Mouse (Mus musculus) neural tube, embryonic 11.5 days (tissue): Measurements from ENCODE around the gene Wdfy4. TPM values are rescaled to one million over a fixed set of nuclear protein-coding genes. Genes with fewer than 3 reads are reported as not detected.
A peak's percentile ranks its signal among the peaks of the same experiment; 100 is the strongest.

Experiments
- ATAC-seq: fragments of 200-750 bp; cut with Nextera tagmentation; 2 replicates; pipeline ENCODE4 v1.8.0; 2017; ENCODE audit warnings: moderate number of reproducible peaks, mild to moderate bottlenecking, moderate TSS enrichment, moderate library complexity; ENCODE audit not compliant: insufficient read depth, low FRiP score, low TSS enrichment
- DNase-seq: peaks from one replicate; pipeline ENCODE4 v3.0.0-alpha.2; 2015; ENCODE audit warnings: low spot score
- H3K27ac ChIP-seq: fragments of 300-500 bp; sonication (generic); 2 replicates; pipeline ENCODE4 v1.5.1; 2014; ENCODE audit warnings: low read depth, mild to moderate bottlenecking, low read length
- H3K27me3 ChIP-seq: fragments of 300-500 bp; sonication (generic); 2 replicates; pipeline ENCODE4 v1.6.1; 2014; ENCODE audit warnings: mild to moderate bottlenecking, low read length, mixed read lengths; ENCODE audit not compliant: control insufficient read depth, insufficient read depth
- H3K36me3 ChIP-seq: fragments of 300-500 bp; sonication (generic); 2 replicates; pipeline ENCODE4 v1.6.1; 2014; ENCODE audit warnings: mild to moderate bottlenecking, low read length, moderate library complexity, mixed read lengths; ENCODE audit not compliant: control insufficient read depth, insufficient read depth
- H3K4me1 ChIP-seq: fragments of 300-500 bp; sonication (generic); 2 replicates; pipeline ENCODE4 v1.6.1; 2014; ENCODE audit warnings: low read length, mixed read lengths; ENCODE audit not compliant: control insufficient read depth, insufficient read depth
- H3K4me2 ChIP-seq: fragments of 300-500 bp; sonication (generic); 2 replicates; pipeline ENCODE4 v1.6.1; 2014; ENCODE audit warnings: low read depth, mild to moderate bottlenecking, moderate library complexity
- H3K4me3 ChIP-seq: fragments of 300-500 bp; sonication (generic); 2 replicates; pipeline ENCODE4 v1.5.1; 2014; ENCODE audit warnings: low read depth, low read length
- H3K9ac ChIP-seq: fragments of 300-500 bp; sonication (generic); 2 replicates; pipeline ENCODE4 v1.6.1; 2014; ENCODE audit warnings: mild to moderate bottlenecking, low read length
- H3K9me3 ChIP-seq: fragments of 300-500 bp; sonication (generic); 2 replicates; pipeline ENCODE4 v1.6.1; 2016; ENCODE audit warnings: low read length; ENCODE audit not compliant: control insufficient read depth
- WGBS: fragments of 180-500 bp; shearing (Covaris S2); extraction: QIAGEN DNeasy Blood & Tissue Kit; methylation state at CpG from one replicate; pipeline ENCODE4 v1.1.7; 2014; 5-methylcytosine and 5-hydroxymethylcytosine counted together
- polyA plus RNA-seq: library from polyadenylated mRNA; unstranded; fragments of >200 nt; fragmentation: Nextera tagmentation; extraction: Ambion mirVana; gene quantifications from 2 replicates; pipeline ENCODE4 v1.2.1, GENCODE M21; 2014

The Wdfy4 gene
- polyA plus RNA-seq, 1 experiment from 2014 or later, result 0.36 TPM

- Histone ChIP-seq H3K36me3 (no peaks in the 10 kb centered on the region), H3K27ac (no peak overlapping the region), H3K27me3 (no peaks in the 10 kb centered on the region), H3K9me3 (no peaks in the 10 kb centered on the region), H3K9ac (no peak overlapping the region), H3K4me1 (no peaks in the 10 kb centered on the region), H3K4me3 (no peak overlapping the region), H3K4me2 (no peak overlapping the region)
- DNase-seq (peak; percentile 0), ATAC-seq (no peak)
- 79% methylated on average over 7 of the region's 7 CpGs for WGBS
Measured at GRCm38 (mm10) chr14:33131044-33131758, 54.1 kb downstream of the Wdfy4 start.

GRCm38 (mm10) chr14:33116590-33116989 is 68.7 kb downstream of the Wdfy4 start:
- H3K4me3 ChIP-seq, result no peak overlapping the region
- no peaks in the 10 kb centered on the region for H3K36me3 ChIP-seq
- H3K27me3 ChIP-seq, result no peaks in the 10 kb centered on the region
- no peak overlapping the region for H3K27ac ChIP-seq
- DNase-seq (no peak), ATAC-seq (no peak)
- H3K4me1 ChIP-seq, result no peaks in the 10 kb centered on the region
- H3K9me3 ChIP-seq, result no peaks in the 10 kb centered on the region
- no peak overlapping the region for H3K4me2 ChIP-seq
- no peak overlapping the region for H3K9ac ChIP-seq
- WGBS, result 88% methylated on average over 1 of the region's 1 CpGs

- H3K27me3 ChIP-seq, result no peaks in the 10 kb centered on the region
- DNase-seq, result no peak
- no peak for ATAC-seq
- no peaks in the 10 kb centered on the region for H3K9me3 ChIP-seq
- WGBS, result 80% methylated on average over 3 of the region's 3 CpGs
- no peak overlapping the region for H3K4me2 ChIP-seq
- no peak overlapping the region for H3K4me3 ChIP-seq
- no peaks in the 10 kb centered on the region for H3K36me3 ChIP-seq
- H3K4me1 ChIP-seq, result no peaks in the 10 kb centered on the region
- H3K9ac ChIP-seq, result no peak overlapping the region
- H3K27ac ChIP-seq, result no peak overlapping the region
Measured at GRCm38 (mm10) chr14:33104809-33105208, 80.5 kb downstream of the Wdfy4 start.

GRCm38 (mm10) chr14:33101609-33102008 is 83.7 kb downstream of the Wdfy4 start:
- no peak overlapping the region for H3K4me3 ChIP-seq
- no peaks in the 10 kb centered on the region for H3K36me3 ChIP-seq
- no peaks in the 10 kb centered on the region for H3K9me3 ChIP-seq
- no peak for DNase-seq
- H3K27me3 ChIP-seq, result no peaks in the 10 kb centered on the region
- H3K27ac ChIP-seq, result no peak overlapping the region
- 51% methylated on average over 2 of the region's 2 CpGs for WGBS
- no peak overlapping the region for H3K9ac ChIP-seq
- H3K4me2 ChIP-seq, result no peak overlapping the region
- ATAC-seq, result no peak
- H3K4me1 ChIP-seq, result no peaks in the 10 kb centered on the region

- WGBS, result 87% methylated on average over 5 of the region's 5 CpGs
- Histone ChIP-seq H3K4me1 (no peaks in the 10 kb centered on the region), H3K27ac (no peak overlapping the region), H3K4me2 (no peak overlapping the region), H3K9me3 (no peaks in the 10 kb centered on the region), H3K27me3 (no peaks in the 10 kb centered on the region), H3K9ac (no peak overlapping the region), H3K36me3 (no peaks in the 10 kb centered on the region), H3K4me3 (no peak overlapping the region)
- no peak for DNase-seq
- ATAC-seq, result no peak
Measured at GRCm38 (mm10) chr14:33099926-33100325, 85.4 kb downstream of the Wdfy4 start.

GRCm38 (mm10) chr14:33099111-33099510 is 86.2 kb downstream of the Wdfy4 start:
- no peaks in the 10 kb centered on the region for H3K4me1 ChIP-seq
- no peak overlapping the region for H3K9ac ChIP-seq
- H3K4me2 ChIP-seq, result no peak overlapping the region
- no peak overlapping the region for H3K27ac ChIP-seq
- no peaks in the 10 kb centered on the region for H3K27me3 ChIP-seq
- no peak for DNase-seq
- no peak overlapping the region for H3K4me3 ChIP-seq
- H3K9me3 ChIP-seq, result no peaks in the 10 kb centered on the region
- no peak for ATAC-seq
- 56% methylated on average over 7 of the region's 7 CpGs for WGBS
- no peaks in the 10 kb centered on the region for H3K36me3 ChIP-seq

GRCm38 (mm10) chr14:33096462-33096861 is 88.8 kb downstream of the Wdfy4 start:
- no peak overlapping the region for H3K4me2 ChIP-seq
- no peaks in the 10 kb centered on the region for H3K9me3 ChIP-seq
- 90% methylated on average over 5 of the region's 5 CpGs for WGBS
- H3K4me1 ChIP-seq, result no peaks in the 10 kb centered on the region
- no peaks in the 10 kb centered on the region for H3K27me3 ChIP-seq
- no peak overlapping the region for H3K4me3 ChIP-seq
- DNase-seq (no peak), ATAC-seq (no peak)
- no peak overlapping the region for H3K27ac ChIP-seq
- no peaks in the 10 kb centered on the region for H3K36me3 ChIP-seq
- H3K9ac ChIP-seq, result no peak overlapping the region

GRCm38 (mm10) chr14:33083326-33083725 is 102.0 kb downstream of the Wdfy4 start:
- no peak overlapping the region for H3K4me3 ChIP-seq
- H3K27me3 ChIP-seq, result no peaks in the 10 kb centered on the region
- no peak for DNase-seq
- H3K9me3 ChIP-seq, result no peaks in the 10 kb centered on the region
- no peaks in the 10 kb centered on the region for H3K4me1 ChIP-seq
- no peak overlapping the region for H3K4me2 ChIP-seq
- no peak overlapping the region for H3K27ac ChIP-seq
- ATAC-seq, result no peak
- H3K9ac ChIP-seq, result no peak overlapping the region
- WGBS, result 83% methylated on average over 8 of the region's 8 CpGs
- no peaks in the 10 kb centered on the region for H3K36me3 ChIP-seq

- no peak overlapping the region for H3K4me2 ChIP-seq
- H3K36me3 ChIP-seq, result no peaks in the 10 kb centered on the region
- H3K4me1 ChIP-seq, result no peaks in the 10 kb centered on the region
- DNase-seq (no peak), ATAC-seq (no peak)
- 82% methylated on average over 1 of the region's 1 CpGs for WGBS
- H3K27ac ChIP-seq, result no peak overlapping the region
- H3K9ac ChIP-seq, result no peak overlapping the region
- H3K27me3 ChIP-seq, result no peaks in the 10 kb centered on the region
- no peak overlapping the region for H3K4me3 ChIP-seq
- H3K9me3 ChIP-seq, result no peaks in the 10 kb centered on the region
Measured at GRCm38 (mm10) chr14:33082301-33082700, 103.0 kb downstream of the Wdfy4 start.
